Mouse (Mus musculus): ENCODE measurements around the gene Rnf19b.

The Rnf19b gene

DNA sequence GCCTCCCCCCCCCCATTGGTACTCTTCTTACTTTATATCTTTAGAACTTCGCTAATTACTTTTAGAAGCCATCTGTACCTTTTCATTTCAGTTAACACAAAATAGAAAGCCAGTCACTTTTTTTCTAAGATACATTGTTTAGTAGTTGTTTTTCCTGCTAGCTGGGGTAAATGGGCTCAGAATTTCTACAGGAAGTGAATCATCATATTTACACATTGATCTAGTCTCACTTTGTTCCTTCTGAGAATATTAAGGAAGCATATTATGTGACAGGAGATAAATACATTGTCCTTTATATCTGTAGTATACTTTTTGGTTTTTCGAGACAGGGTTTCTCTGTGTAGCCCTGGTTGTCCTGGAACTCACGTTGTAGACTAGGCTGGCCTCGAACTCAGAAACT, 10.8 kb downstream of the Rnf19b start:
- DNase-seq (ENCODE audit: inconsistent ontology term): no peak

DNA sequence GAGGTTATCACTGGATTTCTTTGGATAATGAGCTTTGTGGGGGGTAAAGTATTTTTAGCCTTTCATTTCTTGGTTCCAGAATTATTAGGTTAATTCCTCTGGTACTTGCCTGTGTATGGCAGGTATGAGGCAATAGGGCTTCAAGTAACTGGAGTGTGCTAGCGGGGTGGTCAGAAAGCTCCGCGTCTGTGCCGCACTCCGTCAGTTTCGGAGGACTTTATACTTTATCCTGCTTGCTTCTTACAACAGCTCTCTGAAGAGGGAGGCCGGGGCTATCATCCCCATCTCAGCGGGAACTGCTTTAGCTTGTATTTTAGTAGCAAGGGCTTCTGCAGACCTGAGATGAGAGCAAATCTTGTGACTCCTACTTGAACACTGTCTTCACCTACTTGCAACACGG, 21.1 kb downstream of the Rnf19b start:
- DNase-seq (ENCODE audit: inconsistent ontology term): no peak

- no peak for DNase-seq (ENCODE audit: inconsistent ontology term)
These were observed 23.0 kb downstream of the Rnf19b start for GRCm38 (mm10) chr4:129081041-129081440.

GRCm38 (mm10) chr4:129081512-129081911, 23.4 kb downstream of the Rnf19b start:
- DNase-seq (ENCODE audit: inconsistent ontology term): peak; percentile 84

- no peak for DNase-seq (ENCODE audit: inconsistent ontology term)
These were observed 23.9 kb downstream of the Rnf19b start for GRCm38 (mm10) chr4:129081939-129082338.

DNA sequence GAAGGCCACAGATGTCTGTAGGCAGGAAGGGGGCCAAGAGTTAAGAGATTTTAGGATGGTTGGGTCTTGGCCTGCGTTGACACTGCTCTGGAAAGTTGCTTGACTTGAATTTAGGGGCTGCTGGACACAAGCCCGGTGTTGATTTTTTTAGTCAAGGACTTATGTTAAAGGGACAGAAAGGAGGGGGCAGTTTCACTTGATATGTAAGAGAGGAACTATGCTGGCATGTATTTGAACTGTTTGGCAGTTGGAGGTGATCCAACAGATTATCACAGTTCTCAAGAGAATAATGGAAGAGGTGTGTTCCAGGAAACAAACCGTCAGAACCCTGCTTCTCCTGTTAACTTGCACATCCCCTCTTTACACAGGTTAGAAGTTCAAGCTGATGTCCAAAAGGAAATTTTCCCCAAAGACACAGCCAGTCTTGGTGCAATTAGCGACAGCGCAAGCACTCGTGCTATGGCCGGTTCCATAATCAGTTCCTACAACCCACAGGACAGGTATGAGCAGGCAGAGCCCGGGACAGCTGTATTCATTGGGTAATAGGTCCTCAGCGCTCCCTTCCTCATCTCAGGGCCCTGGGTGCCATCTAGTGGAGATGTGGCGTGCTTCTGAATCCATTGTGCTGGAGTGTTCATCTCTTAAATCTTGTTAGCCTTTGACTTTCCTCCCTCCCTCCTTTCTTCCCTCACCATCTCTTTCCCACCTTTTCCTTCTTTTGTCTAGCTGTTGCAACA, 24.5 kb downstream of the Rnf19b start:
- DNase-seq (ENCODE audit: inconsistent ontology term): peak; percentile 79

GRCm38 (mm10) chr4:129084896-129085295, 26.8 kb downstream of the Rnf19b start:
- no peak for DNase-seq (ENCODE audit: inconsistent ontology term)

- peak; percentile 47 for DNase-seq (ENCODE audit: inconsistent ontology term)
These were observed 28.0 kb downstream of the Rnf19b start for GRCm38 (mm10) chr4:129086078-129086477.

DNA sequence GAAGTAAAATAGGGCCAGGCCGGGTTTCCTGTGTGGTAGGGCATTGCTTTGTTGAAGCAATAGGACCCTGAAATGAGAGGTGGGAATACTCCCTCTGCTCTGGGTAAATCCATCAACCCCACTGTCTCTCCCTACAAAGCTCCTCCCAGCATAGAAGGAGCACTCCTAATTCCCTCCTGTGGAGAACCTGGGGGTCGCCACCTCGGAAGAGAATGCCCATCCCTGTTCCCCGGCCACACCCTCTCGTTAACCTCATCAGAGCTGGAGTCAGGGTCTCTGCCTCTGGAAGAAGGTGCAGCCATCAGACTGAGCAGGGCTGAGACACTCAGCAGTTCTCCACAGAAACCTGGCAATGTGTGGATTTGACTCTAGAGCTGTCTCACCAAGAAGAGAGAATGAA, 29.8 kb downstream of the Rnf19b start:
- DNase-seq (ENCODE audit: inconsistent ontology term): no peak

DNA sequence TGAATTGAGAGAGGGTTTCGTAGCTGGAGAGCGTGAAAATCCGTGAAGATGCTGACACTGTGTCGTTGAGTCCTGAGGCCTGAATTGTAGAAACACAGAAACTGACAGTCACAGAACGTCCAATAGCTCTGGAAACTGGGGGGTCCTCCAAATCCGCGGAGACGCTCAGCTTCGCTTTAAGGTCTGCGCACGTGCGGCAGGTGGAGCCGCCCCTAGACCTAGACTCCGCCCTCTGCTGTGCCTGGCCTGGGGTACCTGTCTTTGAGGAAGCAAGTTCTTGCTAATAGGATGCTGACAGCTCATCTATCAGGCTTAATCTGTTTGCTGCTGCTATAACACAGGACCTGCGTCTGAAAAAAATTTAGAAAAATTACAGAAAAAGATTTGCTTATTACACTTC, 37.2 kb downstream of the Rnf19b start:
- DNase-seq (ENCODE audit: inconsistent ontology term): no peak

GRCm38 (mm10) chr4:129097006-129097405, 38.9 kb downstream of the Rnf19b start:
- no peak for DNase-seq (ENCODE audit: inconsistent ontology term)

- DNase-seq (ENCODE audit: inconsistent ontology term): no peak
These were observed 44.2 kb downstream of the Rnf19b start for GRCm38 (mm10) chr4:129102133-129102829.

GRCm38 (mm10) chr4:129105356-129105755, 47.3 kb downstream of the Rnf19b start, which contains the start of gene Tmem54:
TSS of gene Tmem54 (plus strand) at chr4:129105548.
- no peak for DNase-seq (ENCODE audit: inconsistent ontology term)

GRCm38 (mm10) chr4:129106073-129106472, 48.0 kb downstream of the Rnf19b start:
- DNase-seq (ENCODE audit: inconsistent ontology term): no peak

DNA sequence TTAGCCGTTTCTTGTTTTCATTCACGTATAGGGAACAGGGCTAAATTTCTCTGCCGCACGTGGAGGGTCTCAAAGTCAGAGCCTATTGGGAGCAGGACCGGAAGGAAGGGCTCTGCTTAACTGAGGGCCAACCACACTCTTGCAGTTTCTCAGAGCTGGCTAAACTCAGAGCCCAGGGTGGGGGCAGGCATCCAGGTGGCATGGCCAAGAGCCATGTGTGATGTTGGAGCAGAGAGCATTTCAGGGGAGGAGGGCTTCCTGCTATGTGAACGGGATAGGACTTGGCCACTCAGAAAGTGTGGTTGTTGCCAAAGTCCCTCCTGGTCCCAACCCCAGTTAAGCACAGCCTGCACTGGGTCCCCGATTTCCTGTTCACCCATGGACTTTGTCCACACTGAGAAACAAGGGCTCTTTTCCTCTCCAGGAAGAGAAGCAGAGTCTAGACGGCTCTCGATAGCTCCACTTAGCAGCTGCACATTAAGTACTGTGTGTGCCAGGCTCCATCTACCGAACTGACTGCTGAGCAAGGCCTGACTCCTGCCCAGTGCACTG, 49.4 kb downstream of the Rnf19b start:
- no peak for DNase-seq (ENCODE audit: inconsistent ontology term)

- peak; percentile 57 for DNase-seq (ENCODE audit: inconsistent ontology term)
These were observed 50.6 kb downstream of the Rnf19b start for GRCm38 (mm10) chr4:129108624-129109023.

GRCm38 (mm10) chr4:129110804-129111203, 52.7 kb downstream of the Rnf19b start:
- DNase-seq (ENCODE audit: inconsistent ontology term): no peak

DNA sequence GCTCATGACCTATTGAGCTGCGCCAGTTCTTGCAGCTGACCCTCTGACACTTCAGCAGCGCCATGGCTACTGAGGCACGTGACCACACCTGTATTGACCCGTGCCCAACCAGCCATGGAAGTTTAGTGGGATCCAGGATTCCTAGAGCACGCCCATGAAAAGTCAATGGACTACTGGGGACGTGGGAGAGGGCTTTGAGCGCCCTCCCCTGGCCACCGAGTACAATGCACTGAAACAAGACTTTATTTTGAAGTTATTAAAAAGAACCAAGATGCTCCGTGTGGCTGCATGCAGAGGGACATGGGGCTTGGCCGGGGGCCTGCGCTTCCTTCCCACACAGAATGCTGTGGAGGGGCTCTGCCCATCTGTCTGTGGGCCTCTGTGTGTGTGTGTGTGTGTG, 53.3 kb downstream of the Rnf19b start:
- no peak for DNase-seq (ENCODE audit: inconsistent ontology term)

- DNase-seq (ENCODE audit: inconsistent ontology term): no peak
These were observed 54.2 kb downstream of the Rnf19b start for GRCm38 (mm10) chr4:129112231-129112630.

DNA sequence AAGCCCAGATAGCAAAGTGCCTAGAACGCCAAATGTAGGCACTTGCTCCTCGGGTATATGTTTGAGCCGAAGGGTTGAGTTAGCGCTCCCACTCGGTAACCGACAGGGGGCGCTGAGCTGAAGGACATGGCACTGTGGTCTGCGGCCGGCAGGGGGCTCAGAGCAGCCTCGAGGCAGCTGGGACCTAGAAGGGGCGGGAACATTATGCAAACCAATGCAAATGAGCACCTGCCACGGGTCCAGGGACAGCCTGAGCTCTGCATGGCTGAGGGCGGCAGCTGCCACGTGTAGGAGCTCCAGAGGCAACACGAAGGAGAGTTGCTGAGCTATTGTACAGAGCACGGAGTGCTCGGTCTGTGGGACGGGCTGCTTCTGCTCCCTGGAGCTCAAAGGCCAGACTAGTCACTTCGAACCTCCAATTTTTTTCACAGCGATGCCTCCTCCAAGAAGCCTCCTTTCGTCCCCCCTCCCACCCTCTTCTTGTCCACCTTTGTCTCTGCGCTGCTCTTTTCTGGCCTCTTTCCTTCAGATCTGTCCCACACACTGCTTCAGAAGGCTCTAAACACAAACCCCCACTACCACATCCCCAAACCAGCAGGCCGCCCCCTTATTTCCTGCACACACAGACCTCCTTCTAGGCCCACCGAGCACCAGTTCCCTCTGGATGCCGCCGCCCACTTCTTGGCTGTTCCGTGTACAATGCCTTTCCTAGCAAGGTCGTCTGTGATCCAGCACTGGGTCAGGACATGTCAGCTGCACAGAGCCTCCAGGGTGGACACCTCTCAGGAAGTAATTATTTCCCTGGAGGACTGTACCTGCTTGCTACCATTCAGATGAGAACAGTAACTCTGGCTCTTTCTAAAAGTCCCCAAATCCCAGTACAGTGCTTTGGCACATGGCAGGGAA, 55.3 kb downstream of the Rnf19b start:
- peak; percentile 69 for DNase-seq (ENCODE audit: inconsistent ontology term)

- no peak for DNase-seq (ENCODE audit: inconsistent ontology term)
These were observed 58.6 kb downstream of the Rnf19b start for GRCm38 (mm10) chr4:129116703-129117102.

Measured in Muller cell, postnatal 12 days (primary cell).